Mouse (Mus musculus): ENCODE results near the gene Parp16. TPM values are rescaled to one million over a fixed set of nuclear protein-coding genes. Genes with fewer than 3 reads are reported as not detected.

The Parp16 gene
- 2.9 TPM in 2 replicates for polyA plus RNA-seq (2012; ENCODE audit: insufficient read depth, insufficient read length, missing spikeins)

- 0 out of 2 replicates have a peak, but pooled peaks have one; percentile 1 for TF ChIP-seq POLR2A (IDR thresholded peaks at IDR 0.05; ENCODE audit: borderline replicate concordance, low read depth, low read length)
- no peak for TF ChIP-seq CTCF (IDR thresholded peaks at IDR 0.05; ENCODE audit: low read depth, low read length)
- H3K27ac ChIP-seq (ENCODE audit: insufficient read depth, low read depth, low read length): peak within 1 kb of the TSS; percentile 67
- H3K4me3 ChIP-seq (ENCODE audit: insufficient read depth, low read length): no peak within 1 kb of the TSS
- H3K4me1 ChIP-seq (ENCODE audit: control insufficient read depth, insufficient read depth, low read length): peaks cover 39% of the 10 kb centered on the region
Measured at GRCm38 (mm10) chr9:65195053-65195452, at the start of gene Parp16. Parp16 (plus strand) TSS chr9:65195353.

- no peak for TF ChIP-seq POLR2A (IDR thresholded peaks at IDR 0.05; ENCODE audit: borderline replicate concordance, low read depth, low read length)
- TF ChIP-seq CTCF (IDR thresholded peaks at IDR 0.05; ENCODE audit: low read depth, low read length): no peak
- H3K4me1 ChIP-seq (ENCODE audit: control insufficient read depth, insufficient read depth, low read length): no peaks in the 10 kb centered on the region
- no peak overlapping the region for H3K4me3 ChIP-seq (ENCODE audit: insufficient read depth, low read length)
- no peak overlapping the region for H3K27ac ChIP-seq (ENCODE audit: insufficient read depth, low read depth, low read length)
Measured at GRCm38 (mm10) chr9:65146001-65146400, 49.2 kb upstream of the Parp16 start.

GRCm38 (mm10) chr9:65148507-65148906 lies 46.6 kb upstream of the Parp16 start:
- TF ChIP-seq POLR2A (IDR thresholded peaks at IDR 0.05; ENCODE audit: borderline replicate concordance, low read depth, low read length) (no peak), CTCF (IDR thresholded peaks at IDR 0.05; ENCODE audit: low read depth, low read length) (no peak)

GRCm38 (mm10) chr9:65152711-65153330 lies 42.3 kb upstream of the Parp16 start:
- H3K27ac ChIP-seq (ENCODE audit: insufficient read depth, low read depth, low read length): no peak overlapping the region
- no peak overlapping the region for H3K4me3 ChIP-seq (ENCODE audit: insufficient read depth, low read length)
- H3K4me1 ChIP-seq (ENCODE audit: control insufficient read depth, insufficient read depth, low read length): no peaks in the 10 kb centered on the region
- no peak for TF ChIP-seq CTCF (IDR thresholded peaks at IDR 0.05; ENCODE audit: low read depth, low read length)
- TF ChIP-seq POLR2A (IDR thresholded peaks at IDR 0.05; ENCODE audit: borderline replicate concordance, low read depth, low read length): no peak

More at GRCm38 (mm10) chr9:65148507-65148906, 46.6 kb upstream of the Parp16 start:
- Histone ChIP-seq H3K4me3 (ENCODE audit: insufficient read depth, low read length) (no peak overlapping the region), H3K4me1 (ENCODE audit: control insufficient read depth, insufficient read depth, low read length) (no peaks in the 10 kb centered on the region), H3K27ac (ENCODE audit: insufficient read depth, low read depth, low read length) (no peak overlapping the region)

- TF ChIP-seq CTCF (IDR thresholded peaks at IDR 0.05; ENCODE audit: low read depth, low read length): no peak
- no peak for TF ChIP-seq POLR2A (IDR thresholded peaks at IDR 0.05; ENCODE audit: borderline replicate concordance, low read depth, low read length)
- H3K4me3 ChIP-seq (ENCODE audit: insufficient read depth, low read length): no peak overlapping the region
- no peak overlapping the region for H3K27ac ChIP-seq (ENCODE audit: insufficient read depth, low read depth, low read length)
Measured at GRCm38 (mm10) chr9:65153331-65153711, 41.8 kb upstream of the Parp16 start.

GRCm38 (mm10) chr9:65154692-65155455 lies 40.3 kb upstream of the Parp16 start:
- no peak for TF ChIP-seq CTCF (IDR thresholded peaks at IDR 0.05; ENCODE audit: low read depth, low read length)
- no peak for TF ChIP-seq POLR2A (IDR thresholded peaks at IDR 0.05; ENCODE audit: borderline replicate concordance, low read depth, low read length)
- Histone ChIP-seq H3K4me3 (ENCODE audit: insufficient read depth, low read length) (no peak overlapping the region), H3K4me1 (ENCODE audit: control insufficient read depth, insufficient read depth, low read length) (no peaks in the 10 kb centered on the region), H3K27ac (ENCODE audit: insufficient read depth, low read depth, low read length) (no peak overlapping the region)

More at GRCm38 (mm10) chr9:65153331-65153711, 41.8 kb upstream of the Parp16 start:
- H3K4me1 ChIP-seq (ENCODE audit: control insufficient read depth, insufficient read depth, low read length): no peaks in the 10 kb centered on the region

GRCm38 (mm10) chr9:65156604-65157003 lies 38.5 kb upstream of the Parp16 start:
- H3K4me1 ChIP-seq (ENCODE audit: control insufficient read depth, insufficient read depth, low read length): no peaks in the 10 kb centered on the region
- TF ChIP-seq CTCF (IDR thresholded peaks at IDR 0.05; ENCODE audit: low read depth, low read length) (no peak), POLR2A (IDR thresholded peaks at IDR 0.05; ENCODE audit: borderline replicate concordance, low read depth, low read length) (no peak)
- H3K27ac ChIP-seq (ENCODE audit: insufficient read depth, low read depth, low read length): no peak overlapping the region
- H3K4me3 ChIP-seq (ENCODE audit: insufficient read depth, low read length): no peak overlapping the region

- H3K4me1 ChIP-seq (ENCODE audit: control insufficient read depth, insufficient read depth, low read length): no peaks in the 10 kb centered on the region
- H3K27ac ChIP-seq (ENCODE audit: insufficient read depth, low read depth, low read length): no peak overlapping the region
- no peak overlapping the region for H3K4me3 ChIP-seq (ENCODE audit: insufficient read depth, low read length)
- no peak for TF ChIP-seq POLR2A (IDR thresholded peaks at IDR 0.05; ENCODE audit: borderline replicate concordance, low read depth, low read length)
- TF ChIP-seq CTCF (IDR thresholded peaks at IDR 0.05; ENCODE audit: low read depth, low read length): no peak
Measured at GRCm38 (mm10) chr9:65157631-65158030, 37.5 kb upstream of the Parp16 start.

GRCm38 (mm10) chr9:65161188-65161587 lies 34.0 kb upstream of the Parp16 start:
- Histone ChIP-seq H3K4me3 (ENCODE audit: insufficient read depth, low read length) (no peak overlapping the region), H3K4me1 (ENCODE audit: control insufficient read depth, insufficient read depth, low read length) (no peaks in the 10 kb centered on the region), H3K27ac (ENCODE audit: insufficient read depth, low read depth, low read length) (no peak overlapping the region)
- TF ChIP-seq CTCF (IDR thresholded peaks at IDR 0.05; ENCODE audit: low read depth, low read length): no peak
- no peak for TF ChIP-seq POLR2A (IDR thresholded peaks at IDR 0.05; ENCODE audit: borderline replicate concordance, low read depth, low read length)

GRCm38 (mm10) chr9:65161881-65162280 lies 33.3 kb upstream of the Parp16 start:
- Histone ChIP-seq H3K27ac (ENCODE audit: insufficient read depth, low read depth, low read length) (no peak overlapping the region), H3K4me3 (ENCODE audit: insufficient read depth, low read length) (no peak overlapping the region), H3K4me1 (ENCODE audit: control insufficient read depth, insufficient read depth, low read length) (no peaks in the 10 kb centered on the region)
- TF ChIP-seq POLR2A (IDR thresholded peaks at IDR 0.05; ENCODE audit: borderline replicate concordance, low read depth, low read length) (no peak), CTCF (IDR thresholded peaks at IDR 0.05; ENCODE audit: low read depth, low read length) (no peak)
